Mouse (Mus musculus): ENCODE measurements around the gene Capn8. TPM values are rescaled to one million over a fixed set of nuclear protein-coding genes. Genes with fewer than 3 reads are reported as not detected.

Capn8 gene
- polyA plus RNA-seq, 1 experiment: 0.24 TPM

DNA sequence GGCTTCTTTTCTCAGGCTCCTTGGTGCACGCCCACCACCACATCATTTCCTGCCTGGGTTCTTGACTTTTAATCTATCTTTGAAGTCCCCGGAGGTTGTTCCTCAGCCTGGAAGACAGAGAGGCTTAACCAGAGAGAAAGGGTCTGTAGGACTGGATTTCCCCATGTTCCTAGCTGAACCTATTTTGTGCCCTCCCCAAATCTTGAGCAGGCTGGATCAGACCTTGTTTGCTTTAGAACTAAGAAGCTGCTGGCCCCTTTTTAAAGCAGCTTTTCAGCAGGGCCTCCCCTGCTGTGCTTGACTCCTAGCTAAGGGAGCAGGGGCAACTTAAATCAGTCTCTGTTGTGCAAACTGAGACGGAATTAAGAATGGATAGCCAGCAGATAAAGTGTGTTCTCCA is 82.0 kb downstream of the Capn8 start:
- Histone ChIP-seq H3K9ac (ENCODE audit: low read depth, poor library complexity, severe bottlenecking) (no peak overlapping the region), H3K27ac (ENCODE audit: insufficient read depth, low read length) (no peak overlapping the region), H3K4me3 (ENCODE audit: low read depth, low read length) (no peak overlapping the region), H3K36me3 (ENCODE audit: control insufficient read depth, insufficient read depth, low read length, poor library complexity, severe bottlenecking) (no peaks in the 10 kb centered on the region), H3K9me3 (replicated peaks; ENCODE audit: control insufficient read depth, insufficient read depth, low read length, poor library complexity, severe bottlenecking) (no peaks in the 10 kb centered on the region), H3K27me3 (ENCODE audit: control insufficient read depth, insufficient read depth, low read length, poor library complexity, severe bottlenecking) (no peaks in the 10 kb centered on the region), H3K4me1 (ENCODE audit: control insufficient read depth, insufficient read depth, low read length) (no peaks in the 10 kb centered on the region)
- TF ChIP-seq POLR2A (IDR thresholded peaks at IDR 0.05; ENCODE audit: insufficient read depth, low read length) (no peak), CTCF (IDR thresholded peaks at IDR 0.05; ENCODE audit: low read depth, low read length) (no peak), EP300 (IDR thresholded peaks at IDR 0.05; ENCODE audit: insufficient read depth, low read depth, low read length) (no peak)

DNA sequence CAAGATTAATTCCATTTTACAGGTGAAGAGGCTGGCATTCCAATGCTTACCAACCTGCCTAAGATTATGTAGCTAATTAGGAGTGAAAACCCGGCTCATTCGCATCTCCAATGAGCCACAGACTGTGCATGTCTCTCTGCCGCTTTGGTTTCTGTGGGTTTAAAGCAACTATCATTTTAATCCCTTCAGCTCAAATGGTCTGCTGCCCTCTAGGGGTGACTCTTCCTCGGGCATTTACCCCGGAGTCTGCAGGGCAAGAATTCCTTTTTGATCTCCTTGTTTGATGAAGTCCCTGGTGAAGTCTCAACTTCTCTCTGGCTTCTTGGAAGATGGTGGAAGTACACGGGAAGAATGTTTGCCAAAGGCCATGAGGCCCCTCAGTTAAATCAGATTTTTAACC is 93.0 kb downstream of the Capn8 start:
- H3K27ac ChIP-seq (ENCODE audit: insufficient read depth, low read length): no peak overlapping the region
- H3K4me1 ChIP-seq (ENCODE audit: control insufficient read depth, insufficient read depth, low read length): no peaks in the 10 kb centered on the region
- TF ChIP-seq POLR2A (IDR thresholded peaks at IDR 0.05; ENCODE audit: insufficient read depth, low read length) (no peak), EP300 (IDR thresholded peaks at IDR 0.05; ENCODE audit: insufficient read depth, low read depth, low read length) (no peak), CTCF (IDR thresholded peaks at IDR 0.05; ENCODE audit: low read depth, low read length) (peak; percentile 51)
- no peaks in the 10 kb centered on the region for H3K36me3 ChIP-seq (ENCODE audit: control insufficient read depth, insufficient read depth, low read length, poor library complexity, severe bottlenecking)
- no peak overlapping the region for H3K4me3 ChIP-seq (ENCODE audit: low read depth, low read length)
- no peak overlapping the region for H3K9ac ChIP-seq (ENCODE audit: low read depth, poor library complexity, severe bottlenecking)
- H3K9me3 ChIP-seq (replicated peaks; ENCODE audit: control insufficient read depth, insufficient read depth, low read length, poor library complexity, severe bottlenecking): no peaks in the 10 kb centered on the region
- no peaks in the 10 kb centered on the region; the same call in 1 of the 2 replicates for H3K27me3 ChIP-seq (ENCODE audit: control insufficient read depth, insufficient read depth, low read length, poor library complexity, severe bottlenecking)

GRCm38 (mm10) chr1:182660365-182660764 is 95.6 kb downstream of the Capn8 start:
- no peaks in the 10 kb centered on the region for H3K4me1 ChIP-seq (ENCODE audit: control insufficient read depth, insufficient read depth, low read length)
- no peak for TF ChIP-seq EP300 (IDR thresholded peaks at IDR 0.05; ENCODE audit: insufficient read depth, low read depth, low read length)
- TF ChIP-seq CTCF (IDR thresholded peaks at IDR 0.05; ENCODE audit: low read depth, low read length): no peak
- TF ChIP-seq POLR2A (IDR thresholded peaks at IDR 0.05; ENCODE audit: insufficient read depth, low read length): no peak
- no peak overlapping the region for H3K4me3 ChIP-seq (ENCODE audit: low read depth, low read length)
- H3K27ac ChIP-seq (ENCODE audit: insufficient read depth, low read length): no peak overlapping the region
- no peaks in the 10 kb centered on the region; the same call in 1 of the 2 replicates for H3K27me3 ChIP-seq (ENCODE audit: control insufficient read depth, insufficient read depth, low read length, poor library complexity, severe bottlenecking)
- no peaks in the 10 kb centered on the region for H3K9me3 ChIP-seq (replicated peaks; ENCODE audit: control insufficient read depth, insufficient read depth, low read length, poor library complexity, severe bottlenecking)
- H3K36me3 ChIP-seq (ENCODE audit: control insufficient read depth, insufficient read depth, low read length, poor library complexity, severe bottlenecking): no peaks in the 10 kb centered on the region
- H3K9ac ChIP-seq (ENCODE audit: low read depth, poor library complexity, severe bottlenecking): no peak overlapping the region

DNA sequence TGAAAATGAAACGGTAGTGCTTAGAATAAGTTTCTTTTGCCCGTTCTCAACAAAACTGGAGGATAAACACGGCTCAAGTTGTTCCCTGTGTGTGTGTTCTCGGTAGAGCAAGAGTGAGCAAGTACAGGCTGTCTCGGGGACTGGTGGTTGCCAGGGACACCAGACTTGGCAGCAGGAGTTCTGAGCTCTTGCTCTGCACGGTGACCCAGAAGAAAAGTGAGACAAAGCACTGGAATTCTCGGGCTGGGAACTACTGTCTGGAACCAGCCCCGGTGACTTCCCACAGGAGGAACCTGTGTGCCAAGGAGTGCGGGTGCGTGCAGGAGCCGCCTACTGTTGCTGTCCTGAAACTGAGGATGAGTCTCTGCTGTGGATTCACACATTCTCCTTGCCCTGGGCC is 98.9 kb downstream of the Capn8 start:
- H3K9ac ChIP-seq (ENCODE audit: low read depth, poor library complexity, severe bottlenecking): no peak overlapping the region
- no peak for TF ChIP-seq EP300 (IDR thresholded peaks at IDR 0.05; ENCODE audit: insufficient read depth, low read depth, low read length)
- no peak for TF ChIP-seq POLR2A (IDR thresholded peaks at IDR 0.05; ENCODE audit: insufficient read depth, low read length)
- TF ChIP-seq CTCF (IDR thresholded peaks at IDR 0.05; ENCODE audit: low read depth, low read length): no peak
- no peaks in the 10 kb centered on the region for H3K36me3 ChIP-seq (ENCODE audit: control insufficient read depth, insufficient read depth, low read length, poor library complexity, severe bottlenecking)
- no peak overlapping the region for H3K4me3 ChIP-seq (ENCODE audit: low read depth, low read length)
- H3K4me1 ChIP-seq (ENCODE audit: control insufficient read depth, insufficient read depth, low read length): no peaks in the 10 kb centered on the region
- H3K9me3 ChIP-seq (replicated peaks; ENCODE audit: control insufficient read depth, insufficient read depth, low read length, poor library complexity, severe bottlenecking): no peaks in the 10 kb centered on the region
- no peak overlapping the region for H3K27ac ChIP-seq (ENCODE audit: insufficient read depth, low read length)
- no peaks in the 10 kb centered on the region; the same call in 1 of the 2 replicates for H3K27me3 ChIP-seq (ENCODE audit: control insufficient read depth, insufficient read depth, low read length, poor library complexity, severe bottlenecking)

DNA sequence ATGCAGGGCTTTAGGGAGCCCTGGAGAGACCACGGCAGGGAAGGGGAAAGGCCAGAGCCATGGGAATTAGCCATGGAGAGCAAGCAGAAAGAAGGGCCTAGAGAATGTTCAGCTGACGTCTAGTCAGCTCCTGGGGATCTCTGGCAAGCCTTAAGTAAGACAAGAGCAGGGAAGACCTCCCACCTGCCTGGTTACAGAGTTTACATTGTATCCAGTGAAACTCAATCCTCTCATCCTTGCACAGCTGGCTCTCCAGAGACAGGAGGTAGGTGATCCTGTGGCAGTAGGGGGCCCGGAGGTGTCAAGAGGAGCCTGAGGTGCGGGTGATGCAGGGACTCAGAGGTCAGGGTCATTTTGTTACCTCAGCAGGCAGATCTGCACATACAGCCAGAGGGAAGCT is 100.0 kb downstream of the Capn8 start:
- Histone ChIP-seq H3K27me3 (ENCODE audit: control insufficient read depth, insufficient read depth, low read length, poor library complexity, severe bottlenecking) (no peaks in the 10 kb centered on the region; the same call in 1 of the 2 replicates), H3K4me1 (ENCODE audit: control insufficient read depth, insufficient read depth, low read length) (no peaks in the 10 kb centered on the region), H3K9me3 (replicated peaks; ENCODE audit: control insufficient read depth, insufficient read depth, low read length, poor library complexity, severe bottlenecking) (no peaks in the 10 kb centered on the region), H3K4me3 (ENCODE audit: low read depth, low read length) (no peak overlapping the region), H3K36me3 (ENCODE audit: control insufficient read depth, insufficient read depth, low read length, poor library complexity, severe bottlenecking) (no peaks in the 10 kb centered on the region), H3K9ac (ENCODE audit: low read depth, poor library complexity, severe bottlenecking) (no peak overlapping the region), H3K27ac (ENCODE audit: insufficient read depth, low read length) (no peak overlapping the region)
- TF ChIP-seq POLR2A (IDR thresholded peaks at IDR 0.05; ENCODE audit: insufficient read depth, low read length): no peak
- no peak for TF ChIP-seq EP300 (IDR thresholded peaks at IDR 0.05; ENCODE audit: insufficient read depth, low read depth, low read length)

- no peaks in the 10 kb centered on the region for H3K9me3 ChIP-seq (replicated peaks; ENCODE audit: control insufficient read depth, insufficient read depth, low read length, poor library complexity, severe bottlenecking)
- no peak overlapping the region for H3K27ac ChIP-seq (ENCODE audit: insufficient read depth, low read length)
- H3K4me1 ChIP-seq (ENCODE audit: control insufficient read depth, insufficient read depth, low read length): no peaks in the 10 kb centered on the region
- no peak overlapping the region for H3K4me3 ChIP-seq (ENCODE audit: low read depth, low read length)
- no peak for TF ChIP-seq CTCF (IDR thresholded peaks at IDR 0.05; ENCODE audit: low read depth, low read length)
- TF ChIP-seq EP300 (IDR thresholded peaks at IDR 0.05; ENCODE audit: insufficient read depth, low read depth, low read length): no peak
- no peaks in the 10 kb centered on the region for H3K36me3 ChIP-seq (ENCODE audit: control insufficient read depth, insufficient read depth, low read length, poor library complexity, severe bottlenecking)
- no peaks in the 10 kb centered on the region for H3K27me3 ChIP-seq (ENCODE audit: control insufficient read depth, insufficient read depth, low read length, poor library complexity, severe bottlenecking)
- no peak overlapping the region for H3K9ac ChIP-seq (ENCODE audit: low read depth, poor library complexity, severe bottlenecking)
Measured at GRCm38 (mm10) chr1:182667281-182667680, 102.5 kb downstream of the Capn8 start.
